Mouse (Mus musculus) WW6 (cell line): ENCODE data around the gene Park7.
"Not testable (repeated sequence)": the region's sequence is repeated elsewhere in the genome, so short reads cannot be mapped to it uniquely, and the experiment has no call there.

Experiments used
- DNase-seq: peaks from one replicate; pipeline ENCODE4 v3.0.0-alpha.2; 2013; ENCODE audit warnings: low read depth, low spot score

Park7 gene

DNA sequence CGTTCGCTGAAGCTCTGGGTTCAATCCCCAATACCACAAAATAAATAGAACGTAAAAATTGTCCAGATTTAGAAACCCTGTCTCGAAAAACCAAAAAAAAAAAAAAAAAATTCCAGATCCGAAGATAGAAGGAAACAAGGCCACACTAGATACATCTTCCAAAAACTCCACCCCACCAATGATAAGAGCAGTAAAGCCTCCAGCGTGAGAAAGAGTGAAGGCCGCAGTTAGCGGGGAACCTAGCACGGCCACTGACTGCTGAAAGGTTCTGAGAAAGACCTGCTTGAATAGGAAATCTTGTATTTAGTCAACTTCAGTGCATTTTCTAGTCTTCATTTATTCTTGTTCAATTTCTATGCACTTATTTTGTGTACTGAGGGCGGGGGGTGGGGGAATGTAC, 38.8 kb downstream of the Park7 start:
- no peak for DNase-seq

DNA sequence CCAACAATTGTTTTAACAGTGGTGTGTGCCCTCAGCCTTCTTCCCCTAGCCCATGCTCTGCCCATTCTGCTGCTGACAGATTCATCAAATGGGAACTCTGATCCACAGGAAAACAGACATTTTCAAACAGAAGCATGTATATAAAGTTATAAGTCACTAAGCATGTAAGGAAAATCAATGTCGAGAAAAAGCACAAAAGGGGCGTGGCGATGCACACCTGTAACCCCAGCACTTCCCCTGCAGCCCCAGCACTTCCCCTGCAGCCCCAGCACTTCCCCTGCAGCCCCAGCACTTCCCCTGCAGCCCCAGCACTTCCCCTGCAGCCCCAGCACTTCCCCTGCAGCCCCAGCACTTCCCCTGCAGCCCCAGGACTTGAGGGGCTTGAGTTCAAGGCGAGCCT, 39.8 kb downstream of the Park7 start:
- not testable (repeated sequence) for DNase-seq

DNA sequence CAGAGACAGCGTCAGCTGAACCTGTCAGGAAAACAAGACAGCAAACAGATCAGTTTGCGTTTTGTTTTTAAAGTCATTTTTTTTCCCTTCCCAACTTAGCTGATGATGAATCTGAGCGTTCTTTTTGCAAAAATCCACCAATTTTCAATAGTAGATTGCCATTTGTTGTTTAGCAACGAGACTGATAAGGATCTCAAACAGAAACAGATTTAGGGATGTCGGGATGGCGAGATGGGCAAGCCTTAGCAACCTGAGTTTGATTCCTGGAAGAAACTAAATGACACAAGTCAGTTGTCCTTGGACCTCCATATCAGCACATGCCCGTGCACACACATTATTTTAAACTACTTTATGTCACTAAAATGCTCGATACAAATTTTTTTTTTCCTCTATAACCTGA, 41.6 kb downstream of the Park7 start:
- no peak for DNase-seq

DNA sequence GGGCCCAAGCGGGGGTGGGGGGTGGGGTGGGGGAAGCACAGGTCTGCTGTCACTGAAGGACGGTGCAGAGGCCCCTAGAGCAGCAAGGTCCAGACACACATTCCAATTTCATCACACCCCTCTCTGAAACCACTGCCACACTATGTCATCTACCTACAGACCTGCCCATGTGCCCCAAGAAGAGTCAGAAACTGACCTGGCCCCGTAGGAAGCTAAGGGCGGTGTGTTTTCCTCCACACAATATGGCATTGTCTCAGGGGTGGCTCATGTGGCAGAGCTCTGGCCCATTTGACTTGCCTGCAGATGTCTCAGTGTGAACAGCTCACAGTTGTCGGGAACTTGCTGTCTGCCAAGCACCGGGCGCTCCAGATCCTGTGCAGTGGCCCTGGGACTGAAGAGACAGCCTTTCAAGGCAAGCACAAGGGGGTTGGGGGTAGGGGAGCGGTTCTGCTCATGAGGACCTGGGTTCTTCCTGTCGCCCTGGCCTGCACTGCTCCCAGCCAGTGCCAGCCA, 42.0 kb downstream of the Park7 start:
- DNase-seq, result no peak

DNA sequence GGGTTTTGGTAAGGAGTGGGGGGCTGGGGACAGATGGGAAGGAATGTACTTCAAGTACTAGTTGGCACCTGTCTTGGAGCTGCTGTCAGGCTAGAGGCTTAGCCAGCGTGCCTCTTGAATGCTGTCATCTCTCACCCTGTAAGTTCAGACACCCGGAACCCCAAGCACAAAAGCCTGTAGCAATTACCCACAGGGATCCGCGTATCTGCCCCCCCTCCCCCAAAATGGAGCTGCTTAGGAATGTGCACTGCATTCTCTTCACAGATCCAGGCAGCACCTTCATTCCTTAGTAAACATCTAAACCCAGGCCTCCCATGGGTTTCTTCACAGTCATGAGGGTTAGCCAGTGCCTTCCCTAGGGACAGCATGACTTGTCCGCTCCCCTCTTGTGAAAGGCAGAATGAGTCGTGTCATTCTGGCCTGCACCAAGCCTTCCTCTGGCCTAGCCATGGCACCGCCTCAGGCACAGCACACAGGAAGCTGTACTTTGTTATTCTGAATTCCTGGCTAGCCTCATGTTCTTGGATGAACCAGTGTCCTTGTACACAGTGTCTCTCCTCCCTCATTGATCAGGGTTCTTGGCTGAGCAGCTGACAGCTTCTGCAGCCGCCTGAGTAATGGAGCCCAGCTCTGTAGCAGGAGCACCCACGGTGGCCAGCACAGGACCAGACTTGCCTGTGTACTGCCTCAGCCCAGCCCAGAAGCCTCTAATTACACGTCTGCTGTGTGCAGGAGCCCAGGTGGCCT, 42.7 kb downstream of the Park7 start:
- no peak for DNase-seq

DNA sequence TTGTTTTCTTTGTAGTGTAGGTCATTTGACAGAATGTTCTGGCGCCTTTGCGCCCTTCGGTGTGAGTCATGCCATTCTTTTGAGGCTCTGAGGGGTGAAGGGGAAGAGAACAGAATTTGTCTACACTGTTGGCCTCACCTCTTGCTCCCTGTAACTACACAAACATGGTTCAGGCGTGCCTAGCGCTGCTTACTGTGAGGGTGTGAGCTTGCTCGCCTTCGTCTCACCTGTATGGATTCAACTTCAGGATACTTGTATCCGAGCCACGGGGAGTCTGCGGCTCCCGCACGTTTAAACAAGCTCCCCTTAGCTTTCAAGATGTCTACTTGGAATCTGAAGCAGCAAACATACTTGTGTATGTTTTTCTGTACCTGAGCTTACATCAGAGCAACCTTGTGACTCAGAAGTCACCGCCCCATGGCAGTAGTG, 43.3 kb downstream of the Park7 start:
- DNase-seq, result no peak

DNA sequence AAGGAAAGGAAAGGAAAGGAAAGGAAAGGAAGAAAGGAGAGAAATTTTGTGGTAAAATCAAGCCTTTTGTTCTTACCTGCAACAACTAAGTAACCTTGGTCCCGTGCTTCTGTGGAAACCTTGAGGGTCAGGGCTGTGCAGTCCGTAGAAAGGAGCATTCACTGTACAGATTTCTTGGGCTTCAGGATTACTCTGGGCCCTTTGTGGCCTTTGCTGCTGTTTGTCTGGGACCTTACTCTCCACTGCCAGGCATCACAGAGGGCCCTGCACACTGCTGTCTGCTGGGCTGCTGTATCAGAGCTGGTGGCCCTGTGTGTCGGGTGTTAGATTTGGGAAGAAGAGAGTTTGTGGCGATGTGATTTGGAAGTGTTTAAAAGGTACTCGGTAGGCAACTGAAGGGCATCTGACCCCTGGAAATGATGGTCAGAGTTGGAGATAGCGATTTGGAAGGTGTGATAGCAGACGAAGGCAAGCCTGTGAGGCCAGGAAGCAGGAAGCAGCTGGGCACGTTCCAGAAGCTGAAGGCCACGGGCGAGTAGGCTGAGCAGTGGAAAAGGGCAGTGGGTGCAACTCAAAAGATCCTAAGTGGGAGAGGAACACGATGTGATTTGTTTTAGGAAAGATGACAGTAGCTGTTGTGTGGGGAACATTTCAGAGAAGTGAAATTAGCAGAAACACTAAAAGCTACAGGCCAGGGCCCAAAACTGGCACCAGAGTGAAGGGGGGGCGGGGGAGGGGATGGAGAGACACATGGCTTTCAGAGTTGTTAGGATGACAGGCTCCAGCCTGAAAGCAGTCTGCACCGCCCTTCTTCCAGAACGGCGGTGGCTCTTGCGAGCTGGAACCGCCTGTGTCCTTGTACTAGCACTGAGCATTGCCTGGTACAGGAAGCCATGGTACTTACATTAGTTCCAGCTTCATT, 44.7 kb downstream of the Park7 start:
- no peak for DNase-seq

DNA sequence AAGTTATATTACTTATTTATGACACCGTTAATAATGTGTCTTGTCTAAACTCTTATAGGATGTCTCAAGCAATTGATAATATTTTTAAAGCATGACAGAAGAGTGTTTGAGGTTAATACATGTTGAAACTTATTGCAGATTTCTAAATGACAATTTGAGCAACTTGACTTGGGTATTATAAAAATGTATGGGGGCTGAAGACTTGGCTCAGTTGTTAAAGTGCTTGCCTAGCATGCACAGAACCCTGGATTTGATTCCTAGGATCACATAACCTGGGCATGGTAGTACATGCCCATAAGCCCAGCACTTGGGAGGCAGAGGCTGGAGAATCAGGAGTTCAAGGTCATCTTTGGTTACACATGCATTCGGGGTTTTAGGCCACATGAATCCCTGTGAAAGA, 45.4 kb downstream of the Park7 start:
- no peak for DNase-seq

DNA sequence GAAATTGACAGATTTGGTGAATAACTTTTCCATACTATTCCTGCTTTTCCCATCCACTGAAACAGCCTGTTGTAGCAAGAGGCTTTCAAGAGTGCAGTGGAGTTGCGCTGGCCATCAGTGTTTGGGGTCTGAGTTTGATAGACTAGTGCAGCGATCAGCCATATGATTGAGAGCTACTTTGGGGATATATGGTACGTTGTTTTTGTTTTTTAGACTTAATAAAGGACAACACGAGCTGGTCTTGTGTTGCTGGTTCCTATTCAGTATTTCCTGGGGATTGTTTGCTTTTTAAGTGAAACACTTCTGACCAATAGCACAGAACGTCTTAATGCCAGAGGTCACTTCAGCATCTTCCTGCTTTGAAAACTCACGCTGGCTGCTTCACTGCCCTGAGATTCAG, 46.1 kb downstream of the Park7 start:
- no peak for DNase-seq

DNA sequence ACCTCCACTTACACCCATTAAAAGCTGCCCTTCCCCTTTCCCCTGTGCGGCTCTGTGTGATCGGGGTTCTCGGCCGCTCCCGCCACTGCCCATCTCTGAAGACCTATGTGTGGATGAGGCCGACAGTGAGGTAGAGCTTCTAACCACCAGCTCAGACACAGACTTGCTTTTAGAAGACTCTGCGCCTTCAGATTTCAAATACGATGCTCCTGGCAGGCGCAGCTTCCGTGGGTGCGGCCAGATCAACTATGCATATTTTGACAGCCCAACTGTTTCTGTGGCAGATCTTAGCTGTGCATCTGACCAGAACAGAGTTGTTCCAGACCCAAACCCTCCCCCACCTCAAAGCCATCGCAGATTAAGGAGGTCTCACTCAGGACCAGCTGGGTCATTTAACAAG, 47.7 kb downstream of the Park7 start:
- DNase-seq, result no peak

DNA sequence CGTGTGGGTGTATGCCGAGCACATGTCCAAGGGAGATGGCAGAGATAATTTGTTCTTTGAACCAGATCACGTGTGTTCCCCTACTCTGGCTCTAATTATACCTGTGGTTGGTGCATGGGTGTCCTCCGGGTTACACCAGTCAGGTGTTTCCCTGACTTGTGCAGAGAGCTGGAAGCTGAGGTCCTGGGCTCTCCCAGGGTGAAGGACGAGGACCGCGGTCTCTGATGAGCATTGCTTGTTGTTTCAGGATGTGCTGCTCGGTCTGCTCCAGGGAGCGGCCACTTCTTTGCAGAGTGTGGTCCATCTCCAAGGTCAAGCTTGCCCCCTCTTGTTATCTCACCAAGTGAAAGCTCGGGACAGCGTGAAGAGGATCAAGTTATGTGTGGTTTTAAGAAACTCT, 48.2 kb downstream of the Park7 start:
- DNase-seq, result no peak

DNA sequence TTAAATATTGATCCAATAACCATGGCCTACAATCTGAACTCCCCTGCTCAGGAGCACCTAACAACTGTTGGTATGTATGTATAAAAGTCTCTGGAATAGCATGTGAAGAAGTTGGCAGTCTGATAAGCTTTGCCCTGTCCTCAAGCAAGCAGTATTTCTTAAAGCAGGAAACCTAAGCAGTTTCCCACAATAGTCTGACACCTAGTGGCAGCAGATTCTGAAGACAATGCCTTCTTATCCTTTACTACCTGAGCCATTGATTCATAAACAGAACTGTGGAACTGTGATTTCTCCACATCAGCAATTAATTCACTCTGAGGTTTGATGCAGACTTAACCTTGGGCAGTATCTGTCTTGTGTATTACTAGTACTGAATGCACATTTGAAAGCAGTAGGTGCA, 48.9 kb downstream of the Park7 start:
- DNase-seq, result no peak

DNA sequence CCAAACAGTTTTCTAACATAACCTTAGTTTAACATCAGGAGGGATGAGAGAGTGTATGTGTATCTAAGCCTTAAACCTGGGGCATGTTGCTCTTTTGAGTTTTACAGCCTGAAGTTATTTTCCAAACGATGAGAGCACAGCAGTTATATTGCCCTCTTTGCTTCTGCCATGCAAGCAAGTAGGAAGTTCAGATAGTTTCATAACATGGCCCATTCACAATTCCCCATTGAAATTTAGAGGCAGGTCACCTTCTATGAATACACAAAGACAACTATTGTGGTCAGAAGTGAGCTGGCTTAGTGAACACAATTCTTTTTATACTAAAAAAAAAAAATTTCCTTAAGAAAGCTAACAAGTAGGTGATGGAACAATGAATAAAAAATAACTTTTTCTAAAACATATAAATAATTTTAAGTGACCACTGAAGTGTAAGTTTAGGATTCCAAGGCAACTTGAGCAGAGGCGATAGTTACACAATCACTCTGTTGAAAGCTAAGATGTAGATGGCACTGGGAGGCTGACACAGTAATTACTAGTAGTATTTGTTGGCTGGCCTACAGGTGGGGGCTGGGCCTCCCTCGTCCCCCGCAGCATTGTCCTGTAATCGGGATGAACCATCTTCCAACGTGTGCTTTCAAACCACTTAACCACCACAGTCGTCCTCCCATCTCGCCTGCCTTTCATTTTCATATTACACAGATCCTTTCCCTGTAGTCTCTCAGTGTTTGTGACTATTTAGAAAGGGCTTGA, 51.4 kb downstream of the Park7 start:
- DNase-seq, result no peak

DNA sequence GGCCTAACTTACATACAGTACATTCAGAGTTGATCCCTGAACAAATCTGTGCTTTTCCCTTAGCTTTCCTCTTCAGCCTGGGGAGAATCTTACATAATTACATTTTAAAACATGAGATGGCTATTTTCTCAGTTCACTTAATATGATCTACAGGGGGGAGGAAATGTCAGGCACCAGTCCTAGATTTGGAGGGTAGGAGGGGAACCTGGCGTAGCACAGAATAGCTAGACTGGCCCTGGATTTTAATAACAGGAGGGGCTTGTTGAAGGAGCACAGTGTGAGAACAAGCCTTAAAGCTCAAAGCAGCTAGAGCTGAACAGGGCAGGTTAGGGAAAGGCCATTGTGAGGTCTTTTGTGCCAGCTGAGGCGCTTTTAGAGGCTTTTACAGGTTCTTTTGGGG, 53.1 kb downstream of the Park7 start:
- DNase-seq, result no peak

DNA sequence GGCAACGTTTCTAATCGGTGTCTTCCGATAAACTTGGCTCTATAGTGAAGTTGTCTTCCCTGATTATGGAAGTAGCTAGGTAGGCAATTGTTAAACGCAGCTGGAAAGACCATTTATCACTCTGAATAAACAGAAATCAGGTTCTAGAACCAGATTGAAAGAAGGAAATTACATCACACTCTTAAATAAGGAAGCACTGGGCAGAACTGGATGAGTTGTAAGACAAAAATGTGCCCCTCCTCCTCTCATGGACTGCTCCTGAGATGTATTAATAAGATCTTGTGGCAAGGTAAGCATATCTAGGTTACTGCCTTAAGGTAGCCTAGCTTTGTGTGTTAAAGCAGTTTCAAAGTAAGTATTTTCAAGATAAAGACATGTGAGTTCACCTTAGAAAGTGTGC, 53.7 kb downstream of the Park7 start:
- DNase-seq, result no peak

DNA sequence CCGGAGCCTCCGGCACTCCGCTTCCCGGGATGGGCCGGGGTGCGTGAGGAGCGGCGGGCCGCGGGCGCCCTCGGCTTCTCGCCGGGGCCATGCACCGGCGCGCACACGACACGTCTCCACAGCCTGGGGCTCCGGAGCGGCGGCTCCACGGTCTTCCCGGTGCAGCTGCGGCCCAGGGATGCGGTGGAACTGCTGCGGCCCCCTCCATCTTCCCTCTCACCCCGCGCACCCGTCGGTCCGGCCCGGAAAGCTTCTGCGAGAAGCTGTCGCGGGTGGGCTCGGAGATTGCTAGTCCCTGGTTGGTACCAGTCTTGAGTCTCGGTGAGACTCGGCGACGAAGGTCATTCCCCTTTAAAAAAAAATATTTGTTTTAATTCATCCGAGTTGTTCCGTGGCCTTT, 58.9 kb downstream of the Park7 start:
- no peak for DNase-seq

DNA sequence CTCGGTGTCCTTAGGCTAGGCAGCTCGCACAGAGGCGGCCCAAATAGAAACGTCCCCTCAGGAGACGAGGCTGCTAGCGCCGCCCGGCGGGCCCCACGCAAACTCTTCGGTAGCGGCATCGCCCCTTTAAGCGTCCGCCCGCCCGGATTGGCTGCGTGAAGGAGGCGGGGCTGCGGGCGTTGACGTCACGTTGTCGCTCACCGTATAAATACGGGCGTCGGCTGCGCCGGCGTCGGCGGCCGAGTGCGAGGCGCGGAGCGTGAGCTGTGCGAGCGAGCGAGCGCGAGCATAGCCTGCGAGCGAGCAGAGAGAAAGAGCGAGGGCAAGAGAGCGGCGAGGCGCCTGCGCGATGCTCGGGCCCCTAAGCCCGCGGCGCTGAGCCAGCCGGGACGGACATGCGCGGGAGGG, 59.4 kb downstream of the Park7 start:
- peak; percentile 86 for DNase-seq

DNA sequence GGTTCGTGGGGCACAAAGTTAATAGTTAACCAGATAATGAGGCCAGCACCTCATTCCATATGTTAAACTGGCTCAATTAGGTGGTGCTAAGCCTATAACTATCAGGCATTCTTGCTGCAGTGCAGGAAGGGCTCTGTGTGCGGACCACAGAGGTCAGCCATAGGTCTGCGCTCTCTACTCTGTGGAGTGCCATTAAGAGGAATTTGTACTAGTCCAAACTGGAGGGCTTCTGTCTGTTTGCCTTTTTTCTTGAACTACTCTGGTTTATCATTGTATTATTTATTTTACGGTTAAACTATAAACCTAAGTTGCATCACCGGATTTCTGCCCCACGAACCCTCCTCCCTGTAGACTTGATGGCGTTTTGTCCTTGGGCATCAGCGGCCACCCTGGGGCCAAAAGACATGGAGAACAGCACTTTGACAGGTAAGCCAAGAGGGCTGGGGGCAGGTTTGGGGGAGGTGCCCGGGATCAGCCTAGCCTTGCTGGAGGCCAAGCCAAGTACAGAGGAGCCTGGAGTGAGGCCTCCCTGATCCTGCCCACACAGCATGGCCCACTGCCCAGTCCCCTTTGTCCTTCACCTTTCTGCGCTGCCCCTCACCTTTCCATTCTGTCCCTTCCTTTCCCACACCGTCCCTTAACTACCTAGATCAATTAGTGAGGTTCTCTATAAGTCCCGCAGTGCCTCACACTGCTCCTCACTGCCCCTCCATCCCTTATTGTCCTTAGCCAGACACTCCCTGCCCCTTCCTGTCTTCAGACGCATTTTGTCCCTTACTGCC, 60.4 kb downstream of the Park7 start, which contains the start of gene Errfi1:
Gene Errfi1, plus strand, starts transcription at position 240 of the 782 bp plus-strand sequence.
- DNase-seq, result no peak

DNA sequence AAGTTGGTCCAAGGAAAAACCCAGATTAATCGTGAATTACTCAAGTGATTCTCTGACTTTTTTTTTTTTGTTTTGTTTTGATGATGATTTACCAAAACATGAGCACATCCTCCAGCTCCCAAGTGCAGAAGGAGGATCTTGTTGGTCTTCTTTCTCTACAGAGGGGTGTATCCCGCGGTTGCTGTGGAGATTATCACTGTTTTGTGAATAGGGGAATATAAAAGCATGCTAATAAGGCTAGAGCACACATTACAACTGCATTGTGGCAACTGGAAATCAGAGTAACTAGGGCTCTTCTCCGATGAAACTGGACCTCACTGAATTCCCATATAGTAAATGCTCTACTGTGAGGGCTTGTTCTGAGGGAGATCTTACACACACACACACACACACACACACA, 61.8 kb downstream of the Park7 start:
- DNase-seq, result no peak

DNA sequence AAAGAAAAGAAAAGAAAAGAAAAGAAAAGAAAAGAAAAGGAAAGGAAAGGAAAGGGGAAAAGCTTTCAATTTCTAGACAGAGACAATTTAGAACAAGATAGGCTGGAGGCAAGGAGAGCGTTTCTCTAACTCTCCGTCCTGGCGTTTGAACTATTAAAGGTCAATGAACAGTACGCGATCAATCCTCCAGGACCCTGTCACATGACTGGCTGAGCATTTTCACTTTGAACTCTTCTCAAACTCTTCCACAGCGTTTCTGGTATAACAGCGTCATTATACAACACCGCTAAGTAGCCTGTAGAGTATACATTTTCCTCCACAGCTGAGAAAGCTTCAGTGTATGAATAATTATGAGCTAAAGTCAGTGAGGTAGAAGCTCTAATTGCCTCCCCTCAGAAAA, 62.2 kb downstream of the Park7 start:
- no peak for DNase-seq

DNA sequence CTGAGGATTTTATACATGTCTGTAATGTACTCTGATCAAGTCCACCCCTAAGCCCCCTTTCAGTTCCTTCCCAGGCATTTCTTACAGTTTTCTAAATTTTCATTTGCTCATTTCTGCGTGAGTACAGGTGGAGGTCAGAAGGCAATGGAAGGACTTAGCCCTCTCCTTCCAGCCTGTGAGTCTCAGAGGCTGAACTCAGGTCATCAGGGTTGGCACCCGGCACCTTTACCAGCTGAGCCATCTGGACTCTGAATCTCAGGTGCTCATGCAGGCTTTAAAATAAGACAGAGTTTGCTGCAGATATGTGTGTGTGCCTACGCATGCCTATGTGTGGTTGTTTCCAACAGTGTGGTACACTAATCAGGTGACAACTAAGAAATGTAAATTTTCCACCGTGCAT, 63.3 kb downstream of the Park7 start:
- DNase-seq, result no peak
